Mouse (Mus musculus) embryonic fibroblast, embryonic 13.5 days (primary cell): ENCODE measurements around the gene Triml2.

Experiments used
- CTCF ChIP-seq: IDR thresholded peaks from 2 replicates; pipeline ENCODE4 v1.5.1; 2011; ENCODE audit warnings: mild to moderate bottlenecking, control low read depth, low read length, moderate library complexity, borderline replicate concordance; ENCODE audit not compliant: insufficient read depth
- POLR2A ChIP-seq: IDR thresholded peaks from 2 replicates; pipeline ENCODE4 v1.6.1; 2011; ENCODE audit warnings: low read depth, mild to moderate bottlenecking, control low read depth, low read length, moderate library complexity

- TF ChIP-seq POLR2A (no peak), CTCF (no peak)
Observed at GRCm38 (mm10) chr8:43163255-43163654, 17.1 kb upstream of the Triml2 start.
